Mouse (Mus musculus) bone marrow, adult 2 months (tissue): ENCODE results near the gene 4921517D22Rik.

Experiments
- CTCF ChIP-seq: fragments of 200-500 bp; IDR thresholded peaks from 2 replicates; pipeline ENCODE4 v1.5.1; 2011; ENCODE audit warnings: low read length, control low read depth; ENCODE audit not compliant: control insufficient read depth, insufficient read depth
- POLR2A ChIP-seq: fragments of 200-500 bp; IDR thresholded peaks from 2 replicates; pipeline ENCODE4 v1.6.1; 2011; ENCODE audit warnings: low read depth, mild to moderate bottlenecking, control low read depth, low read length, borderline replicate concordance; ENCODE audit not compliant: control insufficient read depth

DNA sequence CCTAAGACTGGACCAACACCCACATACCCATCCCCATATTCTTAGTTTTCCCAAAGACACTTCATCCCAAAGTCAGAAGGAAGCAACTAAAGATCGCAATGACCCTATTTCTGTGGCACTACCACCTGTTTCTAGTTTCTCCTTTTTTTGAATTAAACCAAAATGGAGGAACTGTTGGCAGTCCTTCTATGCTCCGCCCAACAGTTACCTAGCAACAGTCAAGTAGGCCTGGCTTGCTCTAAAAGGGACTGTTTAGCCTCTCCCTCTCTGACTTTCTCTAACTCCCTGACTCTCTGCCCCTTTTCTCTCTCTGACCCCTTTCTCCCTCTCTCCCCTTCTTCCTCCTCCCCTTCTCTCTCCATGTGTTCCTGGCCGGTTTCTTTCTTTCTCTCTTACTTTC lies 8.7 kb downstream of the 4921517D22Rik start:
- TF ChIP-seq POLR2A = no peak
- TF ChIP-seq CTCF = no peak
